Mouse (Mus musculus) limb, embryonic 12.5 days (tissue): ENCODE results near the gene Ebpl. TPM values are rescaled to one million over a fixed set of nuclear protein-coding genes. Genes with fewer than 3 reads are reported as not detected.

ENCODE experiments used
- ATAC-seq: fragments of 200-750 bp; cut with Nextera tagmentation; 2 replicates; pipeline ENCODE4 v1.8.0; 2017; ENCODE audit warnings: low read depth, moderate TSS enrichment; ENCODE audit not compliant: insufficient number of reproducible peaks, insufficient read depth, low FRiP score, low TSS enrichment
- H3K27ac ChIP-seq: fragments of 300-500 bp; sonication (generic); 2 replicates; pipeline ENCODE4 v1.5.1; 2016; ENCODE audit warnings: mild to moderate bottlenecking, moderate library complexity
- H3K27me3 ChIP-seq: fragments of 300-500 bp; sonication (generic); 2 replicates; pipeline ENCODE4 v1.6.1; 2016; ENCODE audit warnings: mild to moderate bottlenecking, moderate library complexity
- H3K36me3 ChIP-seq: fragments of 300-500 bp; sonication (generic); 2 replicates; pipeline ENCODE4 v1.6.1; 2016; ENCODE audit warnings: mild to moderate bottlenecking, moderate library complexity
- H3K4me1 ChIP-seq: fragments of 300-500 bp; sonication (generic); replicated peaks from 2 replicates; pipeline ENCODE4 v1.6.1; 2016
- H3K4me2 ChIP-seq: fragments of 300-500 bp; sonication (generic); 2 replicates; pipeline ENCODE4 v1.6.1; 2016; ENCODE audit warnings: mild to moderate bottlenecking, moderate library complexity
- H3K4me3 ChIP-seq: fragments of 300-500 bp; sonication (generic); replicated peaks from 2 replicates; pipeline ENCODE4 v1.5.1; 2016; ENCODE audit warnings: mild to moderate bottlenecking
- H3K9ac ChIP-seq: fragments of 300-500 bp; sonication (generic); replicated peaks from 2 replicates; pipeline ENCODE4 v1.6.1; 2016; ENCODE audit warnings: mild to moderate bottlenecking, moderate library complexity
- H3K9me3 ChIP-seq: fragments of 300-500 bp; sonication (generic); 2 replicates; pipeline ENCODE4 v1.6.1; 2016; ENCODE audit warnings: mild to moderate bottlenecking, moderate library complexity
- WGBS: fragments of 180-500 bp; shearing (Covaris S2); methylation state at CpG from one replicate; pipeline ENCODE4 v1.1.7; 2016; 5-methylcytosine and 5-hydroxymethylcytosine counted together
- polyA plus RNA-seq: library from polyadenylated mRNA; unstranded; fragments of >200 nt; fragmentation: Nextera tagmentation; extraction: Ambion mirVana; gene quantifications from 2 replicates; pipeline ENCODE4 v1.2.1, GENCODE M21; 2016

Ebpl gene
- 11.5 and 13.8 TPM in 2 replicates for polyA plus RNA-seq

- Histone ChIP-seq H3K4me2 (peak within 1 kb of the TSS; percentile 58), H3K4me1 (no peaks in the 10 kb centered on the region), H3K27ac (peak within 1 kb of the TSS; percentile 86), H3K27me3 (no peaks in the 10 kb centered on the region), H3K9me3 (no peaks in the 10 kb centered on the region), H3K4me3 (peak within 1 kb of the TSS; percentile 63), H3K36me3 (peaks cover 11% of the 10 kb centered on the region; the same call in 1 of the 2 replicates), H3K9ac (peak within 1 kb of the TSS; percentile 75)
- 1% methylated on average over 40 of the region's 40 CpGs for WGBS
- peak; percentile 95 for ATAC-seq
These were observed at the start of gene Ebpl for GRCm38 (mm10) chr14:61360131-61360980. Gene Ebpl, minus strand, starts transcription at chr14:61360439.

DNA sequence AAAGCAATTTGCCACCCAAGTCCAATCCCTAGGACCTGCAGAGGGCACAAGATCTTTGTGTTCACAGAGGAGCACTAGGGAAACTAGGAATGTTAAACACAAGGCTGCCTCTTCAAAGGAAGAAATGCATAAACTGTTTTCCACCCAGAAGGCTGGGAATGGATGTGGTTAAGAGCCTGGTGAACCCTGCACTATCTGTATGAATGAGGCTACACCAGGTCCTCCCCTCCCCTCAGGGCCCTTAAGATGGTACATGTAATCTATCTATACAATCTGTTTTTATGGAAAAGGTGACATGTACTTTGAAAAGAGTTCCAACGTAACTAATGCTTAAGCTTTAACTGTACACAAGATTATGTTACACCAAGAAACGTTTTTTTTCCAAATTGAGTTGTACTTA is 49.8 kb upstream of the Ebpl start:
- H3K9me3 ChIP-seq, result no peaks in the 10 kb centered on the region
- no peaks in the 10 kb centered on the region for H3K36me3 ChIP-seq
- H3K4me2 ChIP-seq, result no peak overlapping the region
- no peak overlapping the region for H3K27ac ChIP-seq
- no peak for ATAC-seq
- H3K4me1 ChIP-seq, result peaks cover 7% of the 10 kb centered on the region
- no peaks in the 10 kb centered on the region for H3K27me3 ChIP-seq
- WGBS, result 67% methylated on average over 2 of the region's 2 CpGs
- no peak overlapping the region for H3K9ac ChIP-seq
- no peak overlapping the region for H3K4me3 ChIP-seq

DNA sequence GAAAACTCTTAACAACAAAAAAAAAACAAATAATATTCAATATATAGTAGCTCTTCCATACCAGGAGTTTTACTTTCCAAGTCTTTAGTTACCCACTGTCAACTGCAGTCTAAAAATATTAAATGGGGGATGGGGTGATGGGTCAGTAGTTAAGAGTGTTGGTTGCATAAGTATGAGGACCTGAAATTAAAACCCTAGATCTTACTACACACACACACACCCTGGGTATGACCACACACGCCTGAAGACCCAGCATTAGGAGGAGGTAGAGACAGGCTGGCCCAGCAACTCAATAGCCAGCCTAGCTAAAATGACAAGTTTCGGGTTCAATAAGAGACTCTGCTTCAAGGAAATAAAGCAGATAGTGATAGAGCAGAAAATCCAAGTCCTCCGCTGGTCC is 46.8 kb upstream of the Ebpl start:
- Histone ChIP-seq H3K9ac (no peak overlapping the region), H3K36me3 (peaks cover 3% of the 10 kb centered on the region; the same call in 1 of the 2 replicates), H3K27ac (no peak overlapping the region), H3K4me3 (no peak overlapping the region), H3K27me3 (no peaks in the 10 kb centered on the region), H3K4me1 (peaks cover 11% of the 10 kb centered on the region), H3K4me2 (no peak overlapping the region), H3K9me3 (no peaks in the 10 kb centered on the region)
- no peak for ATAC-seq
- 93% methylated on average over 3 of the region's 3 CpGs for WGBS

- H3K9ac ChIP-seq, result no peak overlapping the region
- H3K27ac ChIP-seq, result no peak overlapping the region
- peaks cover 11% of the 10 kb centered on the region for H3K4me1 ChIP-seq
- H3K36me3 ChIP-seq, result peaks cover 8% of the 10 kb centered on the region
- H3K27me3 ChIP-seq, result no peaks in the 10 kb centered on the region
- H3K4me2 ChIP-seq, result no peak overlapping the region
- no peak for ATAC-seq
- H3K4me3 ChIP-seq, result no peak overlapping the region
- no peaks in the 10 kb centered on the region for H3K9me3 ChIP-seq
These were observed 45.5 kb upstream of the Ebpl start for GRCm38 (mm10) chr14:61405761-61406160.

GRCm38 (mm10) chr14:61404941-61405340 is 44.7 kb upstream of the Ebpl start:
- no peak overlapping the region for H3K4me3 ChIP-seq
- ATAC-seq, result no peak
- no peaks in the 10 kb centered on the region for H3K27me3 ChIP-seq
- no peak overlapping the region for H3K4me2 ChIP-seq
- no peak overlapping the region for H3K9ac ChIP-seq
- H3K36me3 ChIP-seq, result peaks cover 14% of the 10 kb centered on the region
- no peaks in the 10 kb centered on the region for H3K9me3 ChIP-seq
- H3K27ac ChIP-seq, result peak overlapping the region; percentile 35; the same call in 1 of the 2 replicates
- 42% methylated on average over 3 of the region's 3 CpGs for WGBS
- H3K4me1 ChIP-seq, result peaks cover 11% of the 10 kb centered on the region

DNA sequence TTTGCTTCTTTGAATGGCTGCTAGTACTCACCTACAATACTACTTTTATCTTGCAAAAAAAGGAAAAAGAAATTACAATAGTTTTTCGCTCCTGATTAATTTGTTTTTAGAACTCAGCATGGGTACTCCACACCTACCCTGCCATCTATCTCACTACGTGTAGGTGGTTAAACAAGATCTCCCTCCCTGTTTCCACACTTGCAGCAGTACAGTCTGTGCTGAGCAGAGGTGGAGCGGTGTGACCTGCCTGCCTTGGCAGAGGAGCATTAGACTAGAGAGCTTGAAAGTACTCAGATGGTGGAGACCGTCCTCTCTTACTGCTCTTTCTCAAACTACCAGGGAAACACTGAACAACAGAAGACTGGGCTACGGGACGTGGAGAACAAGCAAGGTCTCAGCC is 34.5 kb upstream of the Ebpl start:
- H3K27ac ChIP-seq, result no peak overlapping the region
- H3K9me3 ChIP-seq, result no peaks in the 10 kb centered on the region
- H3K4me2 ChIP-seq, result no peak overlapping the region
- no peak for ATAC-seq
- no peak overlapping the region for H3K4me3 ChIP-seq
- no peaks in the 10 kb centered on the region for H3K4me1 ChIP-seq
- peaks cover 38% of the 10 kb centered on the region for H3K36me3 ChIP-seq
- 86% methylated on average over 6 of the region's 6 CpGs for WGBS
- H3K9ac ChIP-seq, result no peak overlapping the region
- H3K27me3 ChIP-seq, result no peaks in the 10 kb centered on the region

- Histone ChIP-seq H3K9me3 (no peaks in the 10 kb centered on the region), H3K4me1 (no peaks in the 10 kb centered on the region), H3K4me2 (no peak overlapping the region), H3K4me3 (no peak overlapping the region), H3K27me3 (no peaks in the 10 kb centered on the region), H3K9ac (no peak overlapping the region), H3K36me3 (peaks cover 28% of the 10 kb centered on the region), H3K27ac (no peak overlapping the region)
- no peak for ATAC-seq
- 84% methylated on average over 3 of the region's 3 CpGs for WGBS
These were observed 30.3 kb upstream of the Ebpl start for GRCm38 (mm10) chr14:61390586-61390985.

- Histone ChIP-seq H3K27me3 (no peaks in the 10 kb centered on the region), H3K9ac (no peak overlapping the region), H3K36me3 (peaks cover 45% of the 10 kb centered on the region), H3K4me2 (no peak overlapping the region), H3K9me3 (no peaks in the 10 kb centered on the region), H3K4me3 (no peak overlapping the region), H3K4me1 (no peaks in the 10 kb centered on the region), H3K27ac (no peak overlapping the region)
- no peak for ATAC-seq
- 94% methylated on average over 2 of the region's 2 CpGs for WGBS
These were observed 7.1 kb upstream of the Ebpl start for GRCm38 (mm10) chr14:61367290-61367689.

DNA sequence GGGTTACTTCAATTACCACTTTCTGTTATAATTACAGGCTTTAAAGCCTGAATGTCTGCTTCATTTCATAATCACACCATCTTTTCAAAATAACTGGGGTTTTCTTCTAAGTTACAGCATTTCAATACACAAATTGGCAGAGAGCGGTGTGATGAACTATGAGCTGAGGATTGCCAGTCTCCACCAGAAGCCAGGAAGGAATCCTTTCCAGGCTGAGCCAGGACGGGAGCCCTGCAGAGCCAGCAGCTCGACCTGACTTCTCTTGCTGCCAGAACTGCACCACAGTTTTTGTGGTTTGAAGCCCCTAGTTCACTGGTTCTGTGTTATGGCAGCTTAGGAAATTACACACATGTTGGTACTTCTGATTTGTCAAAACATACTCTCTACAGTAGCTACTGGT is 4.4 kb upstream of the Ebpl start:
- Histone ChIP-seq H3K27me3 (no peaks in the 10 kb centered on the region), H3K4me2 (no peak overlapping the region), H3K4me1 (no peaks in the 10 kb centered on the region), H3K36me3 (peaks cover 20% of the 10 kb centered on the region), H3K9ac (no peak overlapping the region), H3K9me3 (no peaks in the 10 kb centered on the region), H3K4me3 (no peak overlapping the region), H3K27ac (no peak overlapping the region)
- WGBS, result 87% methylated on average over 3 of the region's 3 CpGs
- ATAC-seq, result no peak

DNA sequence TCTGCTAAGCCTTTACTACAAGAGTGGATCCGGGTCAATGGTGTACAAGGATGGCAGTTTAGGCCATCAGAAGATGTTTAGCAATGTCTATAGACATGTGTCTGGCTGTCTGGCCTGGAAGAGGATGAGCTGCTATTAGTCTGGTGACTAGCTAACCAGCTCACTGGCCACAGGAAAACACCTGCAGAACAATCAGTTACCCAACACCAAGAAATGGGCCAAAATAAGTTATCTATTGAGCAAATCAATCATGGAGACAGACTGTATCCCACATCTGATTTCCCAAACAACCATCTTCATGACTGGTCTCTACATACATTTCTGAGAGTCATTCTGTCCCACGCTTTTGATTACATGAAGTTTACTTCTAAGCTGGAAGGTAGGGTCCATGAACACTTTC is 3.5 kb upstream of the Ebpl start:
- Histone ChIP-seq H3K4me2 (no peak overlapping the region), H3K27me3 (no peaks in the 10 kb centered on the region), H3K4me1 (no peaks in the 10 kb centered on the region), H3K27ac (no peak overlapping the region), H3K4me3 (no peak overlapping the region), H3K9me3 (no peaks in the 10 kb centered on the region), H3K36me3 (peaks cover 17% of the 10 kb centered on the region), H3K9ac (no peak overlapping the region)
- 97% methylated on average over 2 of the region's 2 CpGs for WGBS
- no peak for ATAC-seq

- no peaks in the 10 kb centered on the region for H3K9me3 ChIP-seq
- no peak overlapping the region for H3K4me2 ChIP-seq
- H3K9ac ChIP-seq, result no peak overlapping the region
- H3K4me3 ChIP-seq, result no peak overlapping the region
- H3K27ac ChIP-seq, result no peak overlapping the region
- 90% methylated on average over 2 of the region's 2 CpGs for WGBS
- H3K36me3 ChIP-seq, result peaks cover 15% of the 10 kb centered on the region
- no peaks in the 10 kb centered on the region for H3K4me1 ChIP-seq
- no peaks in the 10 kb centered on the region for H3K27me3 ChIP-seq
- no peak for ATAC-seq
These were observed 2.0 kb upstream of the Ebpl start for GRCm38 (mm10) chr14:61362268-61362667.
